Mouse (Mus musculus) mesoderm, embryonic 11.5 days (tissue): Measurements from ENCODE around the gene Rfk.

Source experiments
- DNase-seq: peaks from one replicate; pipeline ENCODE4 v3.0.0-alpha.2; 2012; ENCODE audit warnings: low read depth, low spot score

The Rfk gene

DNA sequence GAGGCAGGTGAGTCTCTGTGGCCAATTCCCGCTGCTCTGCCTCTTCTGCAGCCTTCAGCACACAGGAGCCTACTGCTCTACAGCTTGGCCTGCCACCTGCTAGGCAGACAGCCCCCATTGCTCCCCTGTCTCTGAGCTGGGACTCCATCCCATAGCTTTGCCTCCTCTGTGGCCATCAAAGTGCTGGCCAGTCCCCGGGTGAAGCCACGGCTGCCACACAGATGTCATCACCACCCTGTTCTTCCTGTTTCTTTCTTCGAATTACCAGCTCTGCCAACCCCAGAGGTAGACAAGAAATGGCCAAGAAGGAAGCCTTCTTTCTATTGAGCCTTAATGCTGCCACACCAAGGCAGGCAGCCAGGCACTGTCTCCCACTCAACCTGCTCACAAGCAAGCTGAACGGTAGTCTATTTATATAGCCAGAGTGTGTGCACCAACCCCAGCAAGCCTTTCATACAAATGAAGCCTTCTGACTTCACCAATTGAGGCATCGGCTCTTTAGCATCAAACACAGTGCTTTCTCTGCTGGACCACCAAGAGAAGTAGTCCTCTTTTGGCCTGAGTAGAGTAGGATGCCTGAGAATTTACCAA is 10.9 kb upstream of the Rfk start:
- no peak for DNase-seq

DNA sequence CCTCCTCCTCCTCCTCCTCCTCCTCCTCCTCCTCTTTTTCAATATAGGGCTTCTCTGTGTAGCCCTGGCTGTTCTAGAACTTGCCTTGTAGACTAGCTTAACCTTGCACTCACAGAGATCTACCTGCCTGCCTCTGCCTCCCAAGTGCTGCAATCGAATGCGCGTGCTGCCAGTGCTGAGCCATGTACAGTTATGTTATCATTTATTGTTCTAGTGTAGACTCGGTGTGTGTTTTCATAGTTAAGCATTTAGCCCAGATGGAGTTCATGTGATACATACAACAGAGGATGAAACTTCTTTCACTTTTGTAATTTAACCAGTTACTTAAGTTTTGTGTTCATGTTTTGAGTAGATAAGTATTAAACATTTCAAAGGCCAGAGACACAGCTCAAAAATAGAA is 8.8 kb upstream of the Rfk start:
- DNase-seq: no peak

DNA sequence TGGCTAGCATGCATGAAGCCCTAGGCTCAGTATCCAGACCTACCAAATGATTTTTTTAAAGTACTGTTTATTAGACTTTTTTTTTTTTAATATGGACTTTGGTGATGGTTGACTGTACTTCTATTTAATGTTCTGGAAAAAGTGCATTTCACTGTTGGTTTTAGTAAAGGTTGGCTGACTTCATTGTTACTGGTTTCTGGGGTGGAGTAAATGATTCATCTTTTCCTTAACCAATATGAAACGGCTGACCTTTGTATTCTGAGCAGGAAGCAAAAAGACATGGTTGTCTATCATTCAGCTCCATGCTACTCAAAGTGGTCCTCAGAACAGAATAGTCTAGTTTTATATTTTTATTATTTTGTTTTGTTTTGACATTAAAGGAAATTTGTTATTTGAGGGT is 8.4 kb upstream of the Rfk start:
- DNase-seq: no peak

DNA sequence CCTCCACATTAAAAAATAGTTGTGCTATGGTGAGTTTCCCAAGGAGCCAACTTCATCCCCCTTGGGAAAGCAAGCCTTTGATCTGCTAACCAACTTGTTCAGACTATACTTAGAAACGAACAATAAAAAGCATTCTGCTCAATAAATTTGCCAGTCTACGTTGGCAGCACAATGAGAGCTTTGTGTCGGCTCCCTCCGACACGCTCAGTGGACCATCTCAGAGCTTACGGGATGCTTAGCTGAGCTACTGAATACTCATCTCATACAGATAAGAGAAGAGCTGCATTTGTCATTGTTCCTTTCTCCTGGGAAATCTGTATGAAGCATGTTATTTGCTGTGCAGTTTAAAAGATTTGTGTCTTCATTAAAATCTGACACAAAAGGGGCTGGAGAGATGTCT is 7.4 kb upstream of the Rfk start:
- DNase-seq: peak; percentile 59

DNA sequence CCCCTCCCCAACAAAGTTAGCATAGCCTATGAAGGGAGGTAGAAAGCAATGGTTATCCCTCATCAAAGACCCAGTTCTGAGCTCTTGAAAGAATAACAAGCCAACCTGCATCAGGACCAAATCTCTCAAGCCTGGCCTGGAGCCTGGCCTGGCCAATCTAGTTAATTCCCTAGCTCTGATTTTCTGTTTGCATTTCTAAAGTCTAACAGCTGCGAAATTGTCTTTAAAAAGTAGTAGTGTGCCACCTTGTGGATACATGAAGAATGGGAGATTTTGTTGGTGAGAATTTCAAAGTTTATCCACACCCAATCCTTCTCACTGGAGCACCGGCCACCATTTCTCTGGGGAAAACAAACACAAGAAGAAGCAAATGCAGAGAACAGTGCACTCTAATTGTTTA is 5.4 kb upstream of the Rfk start:
- DNase-seq: peak; percentile 35

DNA sequence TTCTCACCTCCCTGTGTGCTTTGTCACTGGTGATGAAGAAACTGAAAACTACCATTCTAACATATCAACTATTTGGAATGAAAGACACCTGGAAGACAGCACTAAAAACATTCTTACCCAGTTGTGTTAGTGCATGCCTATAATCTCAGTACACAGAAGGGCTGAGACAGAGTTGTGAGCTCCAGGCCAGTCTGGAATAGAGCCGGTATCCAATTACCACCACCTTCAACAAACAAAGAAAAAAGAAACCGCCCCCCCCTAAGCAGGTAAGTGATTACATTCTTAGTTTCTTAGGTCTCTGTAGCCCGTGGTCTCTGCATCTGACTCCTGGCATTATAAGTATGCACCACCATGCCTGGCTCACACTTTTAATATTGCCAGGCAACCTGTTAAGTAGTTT is 977 bp upstream of the Rfk start:
- no peak for DNase-seq

DNA sequence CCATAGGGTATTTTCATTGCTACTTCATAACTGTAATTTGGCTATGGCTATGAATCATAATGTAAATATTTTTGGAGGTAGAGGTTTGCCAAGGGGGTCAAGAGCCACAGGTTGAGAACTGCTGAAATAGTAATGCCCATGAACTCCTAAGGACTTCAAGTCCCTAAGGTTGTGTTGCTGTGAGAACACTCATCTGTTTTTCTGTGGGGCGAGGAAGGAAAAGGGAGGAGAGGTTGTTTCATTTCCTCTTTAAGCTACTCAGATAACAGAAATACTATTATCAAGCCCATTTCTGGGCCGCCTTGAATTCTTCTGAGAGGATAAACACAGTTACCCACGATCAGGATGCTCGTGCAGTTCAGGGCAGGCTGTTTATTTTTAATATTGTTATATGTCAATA is 3.0 kb downstream of the Rfk start:
- DNase-seq: no peak

DNA sequence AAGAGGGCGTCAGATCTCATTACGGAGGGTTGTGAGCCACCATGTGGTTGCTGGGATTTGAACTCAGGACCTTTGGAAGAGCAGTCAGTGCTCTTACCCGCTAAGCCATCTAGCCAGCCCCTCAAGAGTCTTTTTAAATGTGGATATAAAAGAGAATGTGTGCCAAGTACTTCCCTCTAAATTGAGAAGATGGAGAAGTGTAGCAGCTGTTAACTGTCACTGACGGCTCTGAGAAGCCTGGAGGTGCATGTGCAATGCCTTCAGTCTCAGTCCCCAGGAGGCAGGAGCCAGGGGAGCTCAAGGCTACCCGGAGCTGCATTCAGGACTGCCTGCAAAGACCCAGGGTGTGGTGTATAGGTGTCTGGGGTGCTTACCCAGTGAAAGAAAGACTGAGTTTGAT is 4.1 kb downstream of the Rfk start:
- DNase-seq: no peak

DNA sequence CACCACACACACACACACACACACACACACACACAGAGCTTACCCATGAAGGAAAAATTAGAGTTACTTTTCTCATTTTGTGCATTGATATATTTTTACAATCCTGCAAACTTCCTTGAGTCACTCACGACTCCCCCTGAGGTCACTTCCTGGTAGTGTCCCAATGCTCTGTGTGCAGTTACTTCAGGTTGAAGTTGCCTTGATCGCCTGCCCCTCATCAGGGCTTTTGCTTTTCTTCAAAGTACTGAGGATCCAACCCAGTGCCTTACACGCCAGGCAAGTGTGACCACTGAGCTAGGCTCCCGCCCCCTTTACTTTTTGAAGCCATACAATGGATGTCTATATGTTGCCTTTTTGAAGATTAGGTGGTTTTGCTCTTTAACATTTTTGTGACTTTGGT is 6.1 kb downstream of the Rfk start:
- DNase-seq: no peak

DNA sequence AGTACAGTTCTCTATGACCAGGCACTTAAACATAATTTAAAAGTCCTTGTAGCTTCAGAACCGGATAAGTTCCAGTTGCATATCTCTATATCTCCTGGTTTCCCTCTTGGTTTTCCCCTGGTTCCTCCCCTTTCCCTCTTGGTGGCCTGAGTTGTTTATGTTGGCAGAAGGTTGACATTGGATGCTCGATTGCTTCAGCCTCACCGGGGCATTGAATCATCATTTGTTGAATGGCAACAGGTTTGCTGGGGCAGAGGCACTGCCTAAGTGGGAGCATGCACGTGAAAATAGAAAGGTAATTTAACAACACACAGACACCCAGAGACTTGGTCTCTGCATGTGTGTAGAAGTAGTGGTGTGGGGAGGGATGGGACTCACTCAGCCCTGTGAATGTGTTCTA is 6.7 kb downstream of the Rfk start:
- DNase-seq: no peak

DNA sequence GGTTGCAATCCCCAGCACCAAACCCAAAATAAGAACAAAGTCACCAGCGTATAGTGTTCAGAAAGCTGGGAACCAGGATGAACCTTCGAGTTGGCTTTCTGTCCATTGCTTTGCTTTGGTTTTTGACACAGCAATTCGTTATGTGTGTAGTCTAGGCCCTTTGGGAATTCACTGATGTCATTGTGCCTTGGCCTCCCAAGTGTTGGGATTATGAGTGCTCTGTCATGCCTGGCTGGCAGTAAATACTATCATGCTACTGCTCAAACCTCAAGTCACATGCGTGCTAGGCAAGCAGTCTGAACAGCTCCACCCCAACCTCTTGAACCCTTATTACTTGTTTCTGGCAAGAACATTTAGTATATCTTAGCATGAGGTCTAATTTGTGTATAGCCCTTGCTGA is 9.3 kb downstream of the Rfk start:
- DNase-seq: no peak

DNA sequence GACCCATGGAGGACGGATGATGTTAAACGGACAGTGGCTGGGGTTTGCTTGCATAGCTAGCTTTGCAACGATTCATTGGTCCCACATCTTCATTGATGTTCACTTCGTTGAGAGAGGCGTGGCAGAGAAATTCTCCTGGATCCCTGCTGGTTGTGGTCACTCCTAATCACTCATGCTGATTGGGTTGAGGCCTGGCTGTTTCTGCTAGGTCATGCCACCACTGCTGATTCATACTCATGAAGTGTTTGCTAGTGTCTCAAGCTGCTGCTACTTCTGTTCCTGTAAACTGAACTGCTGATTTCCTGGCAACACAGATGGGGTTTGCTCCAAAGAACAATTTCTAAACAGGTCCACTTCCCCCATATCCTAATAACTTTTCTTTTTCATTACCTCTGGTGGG is 13.0 kb downstream of the Rfk start:
- DNase-seq: no peak

DNA sequence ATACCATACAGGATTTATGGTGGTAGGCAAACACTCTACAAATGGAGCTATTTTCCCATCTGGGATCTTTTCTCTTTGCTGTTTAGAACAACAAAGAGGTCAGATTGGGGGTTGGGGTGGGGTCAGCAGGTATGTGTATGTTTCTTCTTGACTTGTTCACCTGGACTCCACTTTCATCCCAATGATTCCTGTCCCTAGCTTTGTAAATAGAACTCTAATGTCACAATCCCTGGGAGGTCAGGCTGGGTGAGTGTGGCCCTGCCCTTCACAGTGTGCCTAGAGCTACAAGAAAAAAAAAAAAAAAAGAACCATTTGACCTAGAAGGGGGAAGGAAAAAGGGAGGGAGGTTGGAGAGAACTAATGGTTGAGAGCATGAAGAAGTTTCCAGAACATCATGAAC is 14.7 kb downstream of the Rfk start:
- DNase-seq: no peak

DNA sequence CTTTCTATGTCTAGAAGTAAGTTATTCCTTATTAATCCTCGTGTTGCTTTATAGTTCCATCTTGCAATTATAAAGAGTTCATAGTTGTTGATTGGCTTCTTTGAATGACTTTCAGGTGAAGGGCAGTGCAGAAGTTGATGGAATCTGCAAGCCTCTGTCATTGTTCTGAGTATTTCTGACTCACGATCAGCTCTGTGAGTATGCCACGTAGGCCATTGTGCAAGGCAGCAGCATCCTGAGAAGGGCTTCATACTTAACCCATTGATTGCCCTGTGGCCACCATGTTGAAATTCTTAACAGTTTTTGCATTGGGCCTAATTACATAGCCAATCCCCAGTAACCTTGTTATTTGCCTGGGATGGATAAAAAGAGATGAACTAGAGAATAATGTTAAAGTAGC is 15.5 kb downstream of the Rfk start:
- DNase-seq: no peak

DNA sequence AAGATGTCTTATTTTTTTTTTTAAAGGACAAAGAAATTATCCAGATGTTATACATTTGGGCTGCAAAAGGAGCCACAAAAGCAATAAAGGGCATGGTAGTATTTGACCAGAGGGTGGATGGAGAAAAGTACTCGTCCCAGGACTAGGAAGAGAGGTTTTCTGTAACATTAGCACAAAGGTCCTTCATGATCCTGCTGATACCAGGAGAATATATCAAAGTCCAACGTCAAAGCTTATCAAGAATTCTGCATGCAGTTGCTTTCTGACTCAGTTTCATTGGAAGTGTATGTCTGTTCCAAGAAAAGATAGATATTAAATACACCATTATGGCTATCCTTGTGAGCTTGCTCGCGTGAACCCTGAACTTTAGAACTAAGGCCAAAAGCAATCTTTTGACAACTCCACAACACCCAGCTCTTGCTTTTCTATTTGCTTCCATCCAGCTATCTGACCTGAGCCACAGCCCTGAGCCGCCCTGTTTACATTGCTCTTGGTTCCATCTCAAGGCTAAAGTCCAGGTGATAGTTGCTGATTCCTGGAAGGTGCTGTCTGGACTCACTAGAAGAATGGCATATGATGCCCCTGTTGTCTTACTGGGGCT is 16.7 kb downstream of the Rfk start:
- no peak for DNase-seq

DNA sequence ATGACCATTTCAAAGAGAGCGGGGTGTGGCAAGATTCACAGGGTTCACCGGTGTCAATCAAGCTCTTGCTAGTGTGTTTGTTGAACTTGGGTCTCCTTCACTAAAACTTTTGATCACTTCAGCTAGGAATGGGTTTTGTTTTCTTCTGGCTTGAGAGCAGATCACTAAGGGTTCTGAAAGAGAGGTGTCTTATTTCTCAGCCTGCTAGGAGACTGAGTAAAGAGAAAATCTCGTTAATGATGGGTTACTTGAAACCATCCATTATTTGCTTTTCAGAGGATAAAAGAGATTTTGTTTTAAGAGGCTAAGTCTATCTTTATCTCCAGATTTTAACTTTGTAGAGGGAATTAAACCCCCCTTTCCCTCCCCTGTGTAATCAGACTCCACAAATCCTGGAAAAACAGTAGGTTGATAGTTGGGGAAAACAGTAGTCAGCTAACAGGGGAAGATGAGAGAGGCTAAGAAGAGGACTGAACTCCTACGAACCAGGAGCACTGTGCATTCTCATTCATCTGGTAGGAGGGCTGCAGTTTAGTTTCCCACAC is 19.1 kb downstream of the Rfk start:
- no peak for DNase-seq

DNA sequence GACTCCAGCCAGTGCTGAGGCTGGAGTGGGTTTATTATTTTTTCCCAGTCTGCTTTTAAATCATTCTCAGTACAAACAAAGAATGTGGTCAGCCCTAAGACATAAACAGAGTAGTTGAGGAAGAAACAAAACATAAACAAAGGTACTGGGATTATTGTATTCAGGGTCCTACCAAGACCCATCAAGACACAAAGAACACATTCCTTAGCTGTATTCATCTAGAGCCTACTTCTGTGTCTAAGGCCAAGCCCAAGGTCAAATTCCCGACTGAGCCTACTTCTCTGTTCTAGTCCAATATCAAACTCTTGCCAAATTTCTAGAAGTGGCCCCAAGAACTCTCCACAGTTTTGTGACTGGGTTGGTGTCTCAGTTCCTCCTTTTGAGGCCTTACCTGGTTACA is 24.0 kb downstream of the Rfk start:
- DNase-seq: no peak

DNA sequence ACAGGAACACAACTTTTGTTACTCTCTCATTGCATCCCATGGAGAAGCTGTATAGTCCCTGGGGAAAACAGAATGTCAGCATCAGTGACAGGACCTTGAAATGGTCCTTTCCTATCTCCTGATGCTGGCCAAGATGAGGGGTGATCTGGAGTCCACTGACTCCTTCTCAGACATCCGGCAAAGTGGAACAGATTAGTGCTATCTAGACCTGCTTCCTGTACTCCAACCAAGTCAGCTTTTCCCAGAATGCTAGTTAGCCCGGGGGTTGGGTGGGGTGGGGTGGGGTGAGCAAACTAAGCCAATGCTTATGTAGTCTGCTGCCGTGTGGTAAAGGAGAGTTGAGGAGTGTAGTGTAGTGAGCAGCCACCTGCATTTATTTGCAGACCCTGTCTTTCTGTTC is 29.5 kb downstream of the Rfk start:
- DNase-seq: no peak

DNA sequence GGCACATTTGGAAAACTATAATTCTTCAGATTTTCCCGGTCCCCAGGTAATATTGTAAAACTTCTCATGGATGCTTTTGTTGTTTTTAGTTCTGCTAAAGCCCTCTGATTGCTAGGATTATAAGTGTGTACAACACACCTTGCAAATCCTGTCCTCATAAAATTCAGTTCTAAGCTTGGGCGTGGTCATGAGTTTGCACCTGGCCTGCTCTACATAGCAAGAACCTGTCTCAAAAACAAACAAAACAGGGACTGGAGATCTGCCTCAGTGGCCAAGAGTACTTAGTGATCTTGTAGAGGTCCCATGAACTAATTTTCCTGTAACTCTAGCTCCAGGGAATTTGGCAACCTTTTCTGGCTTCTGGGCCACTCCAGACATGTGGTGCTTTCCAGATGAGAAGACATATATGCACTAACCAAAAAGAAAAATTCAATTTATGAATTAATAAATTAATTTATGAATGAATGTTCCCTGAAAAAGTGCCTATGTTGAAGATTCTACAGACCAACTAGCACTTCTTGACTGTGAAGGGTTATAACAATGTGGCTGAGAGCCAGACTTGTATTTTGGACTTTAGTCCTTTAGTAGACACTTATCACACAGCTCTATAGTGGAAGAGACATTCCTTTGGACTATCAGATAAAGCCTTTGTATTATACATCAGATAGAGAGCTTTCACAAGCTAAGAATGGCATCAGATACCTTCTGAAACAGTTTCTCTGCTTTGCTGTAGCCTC is 34.1 kb downstream of the Rfk start:
- no peak for DNase-seq

DNA sequence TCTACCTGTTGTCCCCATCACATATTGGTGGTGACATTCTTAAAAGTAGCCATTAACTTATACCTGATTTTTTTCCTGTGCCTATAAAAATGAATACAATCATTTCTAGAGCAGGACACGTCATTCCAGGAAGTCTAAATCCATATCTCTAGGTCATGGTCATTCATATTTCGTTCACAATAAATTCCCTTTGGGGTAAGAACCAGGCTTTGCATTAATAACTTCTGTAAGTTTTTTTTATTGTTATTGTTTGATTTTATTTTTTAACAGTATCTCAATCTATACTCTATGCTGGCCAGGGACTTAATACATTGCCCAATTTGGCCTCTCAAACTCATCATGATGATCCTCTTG is 34.7 kb downstream of the Rfk start:
- no peak for DNase-seq

DNA sequence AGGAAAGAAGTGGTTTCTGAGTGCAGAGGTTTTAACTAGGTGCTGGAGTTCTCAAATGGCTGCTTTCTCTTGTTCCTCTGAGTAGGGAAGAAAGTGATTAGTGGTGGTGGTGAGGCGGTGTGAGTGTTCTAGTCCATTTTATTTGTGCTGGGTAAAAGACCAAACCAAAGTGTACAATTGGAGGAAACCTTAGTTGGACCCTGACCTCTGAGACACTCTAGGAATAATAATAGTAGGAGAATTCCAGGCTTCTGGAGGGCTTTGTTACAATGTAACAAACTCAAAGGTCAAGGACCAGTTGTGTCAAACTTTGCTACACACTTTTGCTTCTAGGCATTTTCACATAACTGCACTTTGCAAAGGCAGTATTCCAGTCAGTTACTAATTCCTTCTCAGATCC is 42.8 kb downstream of the Rfk start:
- DNase-seq: no peak

DNA sequence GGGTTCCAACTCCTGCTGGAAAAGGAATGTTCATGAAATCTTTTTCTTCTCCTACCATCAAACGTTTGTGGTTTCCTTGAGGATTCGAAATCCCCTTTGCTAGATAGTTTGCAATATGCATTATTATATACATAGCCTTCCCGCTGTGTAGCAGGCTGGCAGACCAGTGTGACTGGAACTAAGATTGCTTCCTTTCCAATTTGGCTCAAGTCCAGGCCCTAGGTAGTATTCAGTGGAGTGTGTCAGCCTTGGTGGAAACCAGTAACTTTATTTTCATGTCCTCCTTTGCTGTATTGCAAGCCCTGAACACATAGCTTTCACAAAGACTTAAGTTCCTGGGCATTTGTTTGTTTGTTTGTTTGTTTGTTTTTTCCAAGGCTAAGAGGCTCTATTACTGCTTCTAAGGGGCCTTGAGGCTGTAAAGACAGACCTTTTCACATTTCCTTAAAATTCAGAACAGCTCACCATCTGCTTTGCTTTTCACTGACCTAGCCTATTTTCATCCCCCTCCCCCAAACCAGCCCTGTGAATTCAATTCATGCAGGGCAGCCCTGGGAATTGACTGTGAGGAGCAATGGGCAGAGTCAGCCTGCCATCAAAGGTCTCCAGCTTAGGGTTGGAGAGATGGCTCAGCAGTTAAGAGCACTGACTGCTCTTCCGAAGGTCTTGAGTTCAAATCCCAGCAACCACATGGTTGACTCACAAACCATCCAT is 45.8 kb downstream of the Rfk start:
- DNase-seq: no peak

DNA sequence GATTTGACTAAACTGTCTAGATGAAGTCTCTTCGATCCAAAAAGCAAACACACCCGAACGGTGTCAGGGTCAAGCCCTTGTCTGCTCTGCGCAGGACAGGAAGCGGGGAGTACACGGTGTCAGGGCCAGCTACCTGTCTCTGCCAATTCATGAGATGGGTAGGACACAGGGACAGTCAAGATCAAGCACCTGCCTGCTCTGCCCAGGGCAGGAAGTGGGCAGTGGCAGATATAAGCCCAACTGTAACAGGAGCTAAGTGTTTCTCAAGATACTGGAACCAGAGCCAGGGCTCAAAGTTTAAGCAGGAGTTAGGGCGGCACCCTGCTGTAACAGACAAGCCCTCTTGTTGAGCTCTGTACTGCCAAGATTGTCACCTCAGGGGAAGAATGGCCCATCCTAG is 49.7 kb downstream of the Rfk start:
- no peak for DNase-seq
